Mouse (Mus musculus): ENCODE measurements around the gene Mthfd1. TPM values are rescaled to one million over a fixed set of nuclear protein-coding genes. Genes with fewer than 3 reads are reported as not detected.

Mthfd1 gene
- polyA plus RNA-seq, 1 experiment, result 21.8 TPM

GRCm38 (mm10) chr12:76263876-76264275 lies 8.8 kb downstream of the Mthfd1 start:
- no peak for DNase-seq (ENCODE audit: low read depth)

GRCm38 (mm10) chr12:76264325-76264965 lies 9.3 kb downstream of the Mthfd1 start:
- DNase-seq (ENCODE audit: low read depth), result no peak

- no peak for DNase-seq (ENCODE audit: low read depth)
Measured at GRCm38 (mm10) chr12:76265001-76265400, 9.9 kb downstream of the Mthfd1 start.

DNA sequence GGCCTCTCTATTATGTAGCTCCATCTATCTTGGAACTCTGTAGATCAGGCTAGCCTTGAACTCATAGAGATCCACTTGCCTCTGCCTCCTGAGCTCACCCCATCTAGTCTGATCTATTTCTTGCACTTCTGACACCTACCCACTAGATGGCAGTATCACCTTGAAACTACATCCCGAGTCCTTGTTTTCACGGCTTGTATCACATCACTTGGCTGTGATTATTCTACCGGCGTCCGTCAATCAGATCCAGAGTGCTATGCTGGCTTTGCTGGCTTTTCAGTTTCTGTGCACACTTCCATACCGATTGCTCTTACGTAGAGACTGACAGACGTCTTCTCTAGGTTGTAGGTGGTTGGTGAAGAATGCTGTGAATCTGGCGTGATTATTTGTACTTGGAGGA lies 11.8 kb downstream of the Mthfd1 start:
- no peak for DNase-seq (ENCODE audit: low read depth)

DNA sequence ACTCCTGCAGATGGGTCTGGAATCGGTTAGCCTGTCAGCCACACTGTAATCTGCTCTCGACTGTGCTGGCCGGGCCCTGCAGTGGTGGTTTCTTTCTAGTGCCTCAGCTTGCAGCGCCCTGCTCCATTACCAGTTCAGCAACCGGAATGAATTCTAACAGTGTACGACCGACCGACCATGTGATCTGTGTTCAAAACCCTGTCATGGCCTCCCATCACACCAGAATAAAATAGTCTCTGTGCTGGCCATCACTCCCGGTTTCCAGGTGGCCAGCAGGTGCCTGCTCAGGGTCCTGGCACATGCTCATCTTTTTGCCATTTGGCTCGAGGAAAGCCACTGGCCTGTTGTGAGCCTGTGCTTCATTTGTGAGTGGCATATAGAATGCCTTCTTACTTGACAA lies 13.6 kb downstream of the Mthfd1 start:
- no peak for DNase-seq (ENCODE audit: low read depth)

DNA sequence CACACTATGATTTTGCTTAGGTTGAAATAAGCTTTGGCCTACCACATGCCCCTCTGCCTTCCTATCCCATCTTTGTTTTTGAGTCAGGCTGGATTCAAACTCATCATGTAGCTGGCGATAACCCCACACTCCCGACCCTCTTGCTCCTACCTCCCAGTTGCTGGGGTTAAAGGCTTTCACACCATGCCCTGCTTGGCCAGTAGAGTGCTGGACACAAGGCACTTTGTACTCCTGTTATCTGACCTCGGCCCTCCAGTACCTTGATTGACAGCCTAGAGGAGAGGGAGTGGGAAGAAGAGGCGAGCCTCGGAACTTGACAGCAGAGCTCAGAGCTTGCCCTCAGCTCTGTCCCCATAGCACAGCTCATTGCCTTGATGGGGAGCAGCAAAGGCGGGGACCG lies 14.1 kb downstream of the Mthfd1 start:
- no peak for DNase-seq (ENCODE audit: low read depth)

- DNase-seq (ENCODE audit: low read depth), result no peak
Measured at GRCm38 (mm10) chr12:76271516-76271915, 16.4 kb downstream of the Mthfd1 start.

- DNase-seq (ENCODE audit: low read depth), result no peak
Measured at GRCm38 (mm10) chr12:76272610-76273524, 17.8 kb downstream of the Mthfd1 start.

DNA sequence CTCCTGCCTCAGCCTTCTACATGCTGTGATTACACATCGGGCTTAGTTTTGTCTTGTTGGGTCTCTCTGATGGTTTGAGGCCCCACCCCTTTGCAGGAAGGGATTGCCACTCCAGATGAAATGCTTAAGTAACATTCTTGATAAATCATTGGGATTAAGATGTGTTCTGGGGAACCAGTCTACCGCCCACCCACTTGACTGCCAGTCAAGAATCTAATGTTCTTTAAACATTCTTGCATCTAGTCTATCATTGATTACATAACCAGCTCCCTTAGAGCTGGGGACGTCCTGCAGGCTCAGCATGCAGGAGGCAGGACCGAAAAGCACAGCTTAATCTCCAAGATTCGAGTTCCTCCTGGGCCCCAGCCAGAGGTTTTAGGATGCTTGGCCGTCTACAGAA lies 23.1 kb downstream of the Mthfd1 start:
- DNase-seq (ENCODE audit: low read depth), result peak; percentile 57

DNA sequence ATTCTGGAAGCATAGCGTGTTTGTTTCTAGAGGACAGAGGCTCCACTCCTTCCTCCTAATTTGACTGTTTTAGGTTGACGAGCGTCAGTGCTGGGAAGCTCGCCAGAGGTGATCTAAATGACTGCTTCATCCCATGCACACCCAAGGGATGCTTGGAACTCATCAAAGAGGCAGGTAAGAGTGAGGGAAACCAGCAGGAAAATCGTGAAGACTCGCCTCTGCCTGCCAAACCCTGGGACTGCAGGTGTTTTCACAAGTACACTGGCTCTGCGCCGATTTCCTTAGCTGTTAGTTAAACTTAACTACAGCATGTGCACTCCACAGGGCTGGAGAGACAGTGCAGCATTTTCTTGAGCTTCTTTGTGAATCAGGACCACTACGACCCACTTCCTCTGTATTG lies 25.5 kb downstream of the Mthfd1 start:
- no peak for DNase-seq (ENCODE audit: low read depth)

GRCm38 (mm10) chr12:76281111-76281660 lies 26.1 kb downstream of the Mthfd1 start:
- no peak for DNase-seq (ENCODE audit: low read depth)

GRCm38 (mm10) chr12:76282132-76282531 lies 27.0 kb downstream of the Mthfd1 start:
- no peak for DNase-seq (ENCODE audit: low read depth)

DNA sequence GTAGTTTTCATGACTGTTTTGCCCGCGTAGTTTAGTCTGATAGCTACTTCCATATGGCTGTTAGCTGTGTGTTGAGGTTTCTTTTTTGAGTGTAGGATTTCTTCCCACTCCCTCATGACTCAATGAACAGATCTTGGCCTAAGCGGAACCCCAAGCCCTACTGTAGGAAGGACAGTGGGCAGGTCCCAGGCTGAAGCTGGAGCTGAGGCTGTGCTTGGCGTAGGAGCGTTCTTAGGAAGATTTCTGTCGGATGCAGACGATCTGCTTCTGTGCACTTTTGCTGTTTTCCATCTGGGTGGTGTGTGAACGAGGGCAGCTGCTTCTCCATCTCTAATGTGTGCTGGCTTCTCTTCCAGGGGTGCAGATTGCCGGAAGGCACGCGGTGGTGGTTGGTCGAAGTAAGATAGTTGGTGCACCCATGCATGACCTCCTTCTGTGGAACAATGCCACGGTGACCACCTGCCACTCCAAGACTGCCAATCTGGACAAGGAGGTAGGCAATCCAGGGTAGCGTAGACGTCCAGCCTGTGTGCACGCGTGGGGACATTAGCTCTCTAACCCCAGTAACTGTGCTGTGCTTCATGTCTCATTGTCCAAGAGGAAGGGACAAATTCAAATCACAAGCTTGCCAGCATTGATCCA lies 27.6 kb downstream of the Mthfd1 start:
- no peak for DNase-seq (ENCODE audit: low read depth)

DNA sequence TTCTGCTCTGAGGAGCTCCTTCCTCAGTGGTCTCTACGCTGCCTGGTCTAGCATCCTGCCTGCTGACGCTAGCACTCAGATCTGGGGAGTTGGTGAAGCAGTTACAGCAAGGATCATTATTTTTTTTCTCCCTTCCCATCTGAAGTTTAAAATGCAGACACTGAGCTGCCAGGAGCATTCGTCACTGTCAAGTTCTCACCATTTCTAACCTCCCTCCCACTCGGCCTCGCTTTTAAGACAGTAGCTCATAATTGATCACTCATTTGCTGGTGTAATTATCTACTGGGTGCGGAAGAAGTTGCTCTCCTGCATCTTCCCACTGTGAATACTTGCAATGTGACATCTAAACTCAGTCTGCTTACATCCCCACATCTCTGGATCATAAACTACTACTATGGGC lies 30.3 kb downstream of the Mthfd1 start:
- DNase-seq (ENCODE audit: low read depth), result no peak

DNA sequence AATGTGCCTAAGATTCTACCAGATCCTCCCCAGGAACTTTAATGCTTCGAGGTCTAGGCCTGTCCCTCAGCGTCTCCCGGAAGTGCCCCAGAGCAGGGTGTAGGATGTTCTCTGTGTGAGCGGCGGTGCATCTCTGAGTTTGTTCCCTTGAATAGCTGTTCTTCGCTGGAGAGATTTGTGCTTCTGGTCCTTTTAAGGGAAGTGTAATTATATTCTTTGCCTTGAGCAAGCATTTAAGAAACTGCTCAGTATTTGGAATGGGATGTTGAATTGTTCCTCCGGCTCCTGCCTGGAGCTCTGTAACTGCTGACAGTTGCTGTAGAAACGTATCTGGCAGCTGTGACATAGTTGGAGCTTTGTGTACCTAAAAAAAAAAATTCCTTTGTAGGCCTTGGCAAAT lies 32.9 kb downstream of the Mthfd1 start:
- DNase-seq (ENCODE audit: low read depth), result no peak

GRCm38 (mm10) chr12:76288494-76288893 lies 33.4 kb downstream of the Mthfd1 start:
- no peak for DNase-seq (ENCODE audit: low read depth)

DNA sequence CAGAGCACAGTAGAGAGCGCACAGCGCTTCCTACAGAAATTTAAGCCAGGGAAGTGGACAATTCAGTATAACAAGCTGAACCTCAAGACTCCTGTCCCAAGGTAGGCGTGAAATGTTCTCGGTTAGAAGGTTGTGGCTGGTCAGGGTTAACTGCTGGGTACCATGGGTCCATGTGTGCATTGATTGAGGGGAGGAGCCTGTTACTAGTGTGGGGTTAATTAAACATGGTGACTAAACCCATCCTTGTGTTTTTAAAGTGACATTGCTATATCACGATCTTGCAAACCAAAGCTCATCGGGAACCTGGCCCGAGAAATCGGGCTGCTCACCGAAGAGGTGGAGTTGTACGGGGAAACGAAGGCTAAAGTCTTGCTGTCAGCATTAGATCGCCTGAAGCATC lies 34.3 kb downstream of the Mthfd1 start:
- DNase-seq (ENCODE audit: low read depth), result no peak

- DNase-seq (ENCODE audit: low read depth), result no peak
Measured at GRCm38 (mm10) chr12:76290271-76290670, 35.2 kb downstream of the Mthfd1 start.

- DNase-seq (ENCODE audit: low read depth), result no peak
Measured at GRCm38 (mm10) chr12:76293192-76293591, 38.1 kb downstream of the Mthfd1 start.

DNA sequence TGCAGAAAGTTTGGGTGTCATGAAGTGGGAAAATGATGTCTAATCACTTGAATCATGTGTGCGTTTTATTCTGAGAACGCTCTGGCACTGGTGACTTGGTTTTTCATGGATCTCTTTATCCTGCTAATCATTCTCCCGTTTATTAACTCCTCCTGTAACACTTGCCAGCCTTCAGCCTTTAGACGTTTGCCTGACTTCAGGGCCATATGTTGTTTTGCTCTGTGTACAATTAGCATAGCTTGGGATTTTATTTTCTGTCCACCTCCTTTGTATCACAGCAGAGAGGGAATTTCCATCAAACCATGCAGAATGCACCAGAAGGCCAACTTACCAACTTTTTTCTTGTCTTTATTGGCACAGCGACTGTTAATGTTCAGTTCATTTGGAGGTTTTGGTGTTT lies 42.7 kb downstream of the Mthfd1 start:
- no peak for DNase-seq (ENCODE audit: low read depth)

DNA sequence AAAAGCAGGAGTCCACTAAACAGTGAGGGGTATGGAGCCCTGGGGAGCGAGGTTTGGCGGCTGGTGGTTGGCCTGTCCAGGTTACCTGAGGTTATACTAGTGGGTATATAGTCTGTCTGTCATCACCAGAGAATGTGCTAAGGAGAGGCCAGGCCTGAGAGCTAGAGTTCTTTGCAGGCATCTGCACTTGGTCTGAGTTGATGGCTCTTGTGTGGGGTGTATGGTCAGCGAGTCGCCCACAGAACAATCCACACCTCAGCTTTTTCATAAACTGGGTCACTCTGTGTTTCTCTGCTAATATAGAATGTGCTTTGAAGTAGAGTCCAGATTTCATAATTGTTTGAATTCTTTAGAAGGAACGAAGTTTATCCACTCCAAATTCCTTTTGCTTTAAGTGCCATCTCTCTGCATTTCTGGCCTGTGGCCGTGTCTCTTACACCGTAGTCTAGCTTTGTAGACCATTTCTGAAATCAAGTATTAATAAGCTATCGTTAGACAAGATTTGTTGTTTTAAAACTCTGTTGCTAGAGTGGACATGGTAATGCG lies 44.3 kb downstream of the Mthfd1 start:
- DNase-seq (ENCODE audit: low read depth), result no peak

- no peak for DNase-seq (ENCODE audit: low read depth)
Measured at GRCm38 (mm10) chr12:76300367-76300766, 45.3 kb downstream of the Mthfd1 start.
